Mouse (Mus musculus) embryonic facial prominence, embryonic 11.5 days (tissue): ENCODE results near the gene Tmem232. TPM values are rescaled to one million over a fixed set of nuclear protein-coding genes. Genes with fewer than 3 reads are reported as not detected.

ENCODE experiments used
- ATAC-seq: fragments of 200-750 bp; cut with Nextera tagmentation; replicated peaks from 2 replicates; pipeline ENCODE4 v1.8.0; 2017; ENCODE audit warnings: low read depth; ENCODE audit not compliant: insufficient number of reproducible peaks, low FRiP score, low TSS enrichment
- DNase-seq: peaks from one replicate; pipeline ENCODE4 v3.0.0-alpha.2; 2015; ENCODE audit warnings: low spot score
- H3K27ac ChIP-seq: fragments of 300-500 bp; sonication (generic); replicated peaks from 2 replicates; pipeline ENCODE4 v1.5.1; 2014; ENCODE audit warnings: mild to moderate bottlenecking, low read depth, low read length, control low read depth
- H3K27me3 ChIP-seq: fragments of 300-500 bp; sonication (generic); 2 replicates; pipeline ENCODE4 v1.6.1; 2014; ENCODE audit warnings: mild to moderate bottlenecking, low read length, moderate library complexity, mixed read lengths; ENCODE audit not compliant: control insufficient read depth, insufficient read depth
- H3K36me3 ChIP-seq: fragments of 300-500 bp; sonication (generic); replicated peaks from 2 replicates; pipeline ENCODE4 v1.6.1; 2014; ENCODE audit warnings: low read depth, mild to moderate bottlenecking, low read length, moderate library complexity, mixed read lengths; ENCODE audit not compliant: control insufficient read depth, insufficient read depth
- H3K4me1 ChIP-seq: fragments of 300-500 bp; sonication (generic); 2 replicates; pipeline ENCODE4 v1.6.1; 2014; ENCODE audit warnings: low read length, mixed read lengths; ENCODE audit not compliant: control insufficient read depth, insufficient read depth
- H3K4me2 ChIP-seq: fragments of 300-500 bp; sonication (generic); 2 replicates; pipeline ENCODE4 v1.6.1; 2014; ENCODE audit warnings: low read depth, mild to moderate bottlenecking, control low read depth, low read length, moderate library complexity
- H3K4me3 ChIP-seq: fragments of 300-500 bp; sonication (generic); 2 replicates; pipeline ENCODE4 v1.5.1; 2014; ENCODE audit warnings: low read depth, low read length, control low read depth
- H3K9ac ChIP-seq: fragments of 300-500 bp; sonication (generic); replicated peaks from 2 replicates; pipeline ENCODE4 v1.6.1; 2014; ENCODE audit warnings: mild to moderate bottlenecking, control low read depth, low read length
- H3K9me3 ChIP-seq: fragments of 300-500 bp; sonication (generic); replicated peaks from 2 replicates; pipeline ENCODE4 v1.6.1; 2016; ENCODE audit warnings: mild to moderate bottlenecking, low read length, inconsistent platforms, mixed read lengths; ENCODE audit not compliant: control insufficient read depth
- WGBS: fragments of 180-500 bp; shearing (Covaris S2); extraction: QIAGEN DNeasy Blood & Tissue Kit; methylation state at CpG from one replicate; pipeline ENCODE4 v1.1.7; 2014; 5-methylcytosine and 5-hydroxymethylcytosine counted together
- polyA plus RNA-seq: library from polyadenylated mRNA; unstranded; fragments of >200 nt; fragmentation: Nextera tagmentation; extraction: Ambion mirVana; gene quantifications from 2 replicates; pipeline ENCODE4 v1.2.1, GENCODE M21; 2014

The Tmem232 gene
- polyA plus RNA-seq, 1 experiment from 2014 or later = not detected

DNA sequence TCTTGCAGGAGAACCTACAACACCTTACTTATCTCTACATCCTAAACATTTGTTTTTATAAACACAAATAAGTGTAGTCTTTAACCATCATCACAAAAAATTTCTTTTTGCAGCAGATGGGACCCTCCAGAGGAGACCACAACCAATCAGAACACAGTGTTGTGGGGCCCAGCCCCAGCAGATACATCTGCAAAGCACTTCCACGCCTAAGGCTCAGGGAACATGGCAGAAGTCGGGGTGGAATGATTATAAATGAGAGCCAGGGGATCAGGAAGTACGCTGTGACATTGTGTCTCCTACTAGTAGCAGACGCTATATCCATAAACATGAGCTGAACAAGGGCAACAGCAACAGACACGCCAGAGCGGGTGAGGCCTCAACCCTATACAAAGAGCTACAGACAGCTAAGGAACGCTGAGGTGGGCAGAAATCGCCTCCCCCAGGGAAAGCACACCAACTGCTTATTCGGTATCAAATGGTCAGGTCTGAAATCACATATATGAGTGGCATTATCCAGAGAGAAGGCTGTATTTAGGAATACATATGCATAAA lies 156.1 kb downstream of the Tmem232 start:
- no peaks in the 10 kb centered on the region for H3K9me3 ChIP-seq
- H3K27ac ChIP-seq = no peak overlapping the region
- H3K36me3 ChIP-seq = no peaks in the 10 kb centered on the region
- H3K4me2 ChIP-seq = no peak overlapping the region
- no peak overlapping the region for H3K4me3 ChIP-seq
- ATAC-seq = no peak
- no peak overlapping the region for H3K9ac ChIP-seq
- H3K27me3 ChIP-seq = no peaks in the 10 kb centered on the region
- H3K4me1 ChIP-seq = no peaks in the 10 kb centered on the region
- whole genome bisulfite sequencing = 76% methylated on average over 9 of the region's 9 CpGs
- no peak for DNase-seq

GRCm38 (mm10) chr17:65370034-65370780 lies 170.4 kb downstream of the Tmem232 start:
- DNase-seq = peak; percentile 88
- no peak for ATAC-seq
- Histone ChIP-seq H3K36me3 (no peaks in the 10 kb centered on the region), H3K27me3 (no peaks in the 10 kb centered on the region), H3K4me3 (no peak overlapping the region), H3K9me3 (no peaks in the 10 kb centered on the region), H3K9ac (no peak overlapping the region), H3K4me1 (no peaks in the 10 kb centered on the region), H3K4me2 (no peak overlapping the region), H3K27ac (no peak overlapping the region)
- 46% methylated on average over 7 of the region's 7 CpGs for WGBS

GRCm38 (mm10) chr17:65365535-65366254 lies 174.9 kb downstream of the Tmem232 start:
- H3K9me3 ChIP-seq = no peaks in the 10 kb centered on the region
- no peak overlapping the region for H3K9ac ChIP-seq
- no peak overlapping the region for H3K4me3 ChIP-seq
- no peak overlapping the region for H3K27ac ChIP-seq
- ATAC-seq (no peak), DNase-seq (no peak)
- no peak overlapping the region for H3K4me2 ChIP-seq
- WGBS = 69% methylated on average over 3 of the region's 3 CpGs
- H3K4me1 ChIP-seq = no peaks in the 10 kb centered on the region
- H3K36me3 ChIP-seq = no peaks in the 10 kb centered on the region
- no peaks in the 10 kb centered on the region for H3K27me3 ChIP-seq

GRCm38 (mm10) chr17:65351836-65352235 lies 188.7 kb downstream of the Tmem232 start:
- no peak for DNase-seq
- no peaks in the 10 kb centered on the region for H3K4me1 ChIP-seq
- H3K36me3 ChIP-seq = no peaks in the 10 kb centered on the region
- no peaks in the 10 kb centered on the region for H3K27me3 ChIP-seq
- ATAC-seq = no peak
- no peaks in the 10 kb centered on the region for H3K9me3 ChIP-seq
- H3K27ac ChIP-seq = no peak overlapping the region
- no peak overlapping the region for H3K4me2 ChIP-seq
- H3K9ac ChIP-seq = no peak overlapping the region
- WGBS = 90% methylated on average over 8 of the region's 8 CpGs
- no peak overlapping the region for H3K4me3 ChIP-seq

DNA sequence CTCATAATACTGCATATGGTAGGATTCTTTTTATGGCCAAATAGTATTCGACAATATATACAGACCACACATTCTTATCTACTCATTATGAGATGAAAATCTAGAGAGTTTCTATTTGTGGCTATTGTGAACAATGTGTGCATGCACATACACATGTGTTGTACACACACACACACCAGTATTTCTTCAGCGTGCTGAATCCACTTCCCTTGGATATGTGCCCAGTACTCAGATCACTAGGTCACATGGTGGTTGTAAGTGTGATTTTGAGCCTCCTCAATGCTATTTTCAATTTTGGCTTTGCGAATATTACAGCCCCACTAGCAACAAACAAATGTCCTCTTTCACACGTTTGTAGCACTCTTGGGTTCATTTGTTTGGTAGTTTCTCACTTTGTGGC lies 200.6 kb downstream of the Tmem232 start:
- no peaks in the 10 kb centered on the region for H3K36me3 ChIP-seq
- H3K9me3 ChIP-seq = no peaks in the 10 kb centered on the region
- H3K27ac ChIP-seq = no peak overlapping the region
- DNase-seq = no peak
- no peak overlapping the region for H3K4me2 ChIP-seq
- no peaks in the 10 kb centered on the region for H3K27me3 ChIP-seq
- ATAC-seq = no peak
- no peak overlapping the region for H3K4me3 ChIP-seq
- H3K4me1 ChIP-seq = no peaks in the 10 kb centered on the region
- H3K9ac ChIP-seq = no peak overlapping the region
- WGBS = 81% methylated on average over 4 of the region's 4 CpGs

DNA sequence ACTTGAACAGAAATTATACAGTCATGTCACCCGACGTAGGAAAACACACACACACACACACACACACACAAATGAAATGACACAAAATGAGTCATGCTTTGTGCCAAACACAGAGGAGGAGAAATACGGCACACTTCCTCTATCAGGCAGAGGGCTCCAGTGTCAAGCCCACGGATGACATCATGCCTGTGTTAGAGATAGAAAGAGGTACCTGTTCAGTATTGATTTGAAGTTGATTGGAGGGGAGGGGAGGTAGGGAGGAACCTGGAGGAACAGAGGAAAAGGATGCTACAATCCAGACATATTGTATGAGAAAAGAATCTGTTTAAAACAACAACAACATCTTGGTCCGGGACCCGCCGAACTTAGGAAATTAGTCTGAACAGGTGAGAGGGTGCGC lies 209.8 kb downstream of the Tmem232 start:
- no peak overlapping the region for H3K27ac ChIP-seq
- H3K4me2 ChIP-seq = no peak overlapping the region
- no peak overlapping the region for H3K9ac ChIP-seq
- no peaks in the 10 kb centered on the region for H3K36me3 ChIP-seq
- no peak overlapping the region for H3K4me3 ChIP-seq
- 92% methylated on average over 8 of the region's 8 CpGs for WGBS
- no peaks in the 10 kb centered on the region for H3K4me1 ChIP-seq
- no peaks in the 10 kb centered on the region for H3K9me3 ChIP-seq
- DNase-seq = no peak
- no peak for ATAC-seq
- no peaks in the 10 kb centered on the region for H3K27me3 ChIP-seq

DNA sequence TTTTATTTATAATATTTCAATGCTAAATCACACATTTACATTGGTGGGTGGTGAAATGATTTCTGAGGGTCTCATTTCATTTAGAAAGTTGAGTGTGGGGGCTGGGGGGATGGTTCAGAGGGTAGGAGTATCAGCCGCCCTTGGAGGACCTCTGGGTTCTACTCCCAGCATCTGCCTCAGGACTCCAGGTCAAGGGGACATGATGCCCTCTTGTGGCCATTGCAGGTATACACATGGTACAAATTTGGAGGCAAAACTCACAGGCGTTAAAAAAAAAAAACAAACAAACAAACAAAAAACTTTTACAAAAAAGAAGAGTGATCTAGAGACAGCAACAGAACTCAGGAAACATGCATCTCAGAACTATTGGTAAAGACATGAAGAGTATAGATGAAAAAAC lies 215.3 kb downstream of the Tmem232 start:
- Histone ChIP-seq H3K9me3 (no peaks in the 10 kb centered on the region), H3K4me3 (no peak overlapping the region), H3K27me3 (no peaks in the 10 kb centered on the region), H3K4me1 (no peaks in the 10 kb centered on the region), H3K4me2 (no peak overlapping the region), H3K9ac (no peak overlapping the region), H3K36me3 (no peaks in the 10 kb centered on the region), H3K27ac (no peak overlapping the region)
- no peak for ATAC-seq
- DNase-seq = peak; percentile 67
- 19% methylated on average over 2 of the region's 2 CpGs for WGBS

- 88% methylated on average over 6 of the region's 6 CpGs for WGBS
- Histone ChIP-seq H3K4me1 (no peaks in the 10 kb centered on the region), H3K27ac (no peak overlapping the region), H3K9ac (no peak overlapping the region), H3K36me3 (no peaks in the 10 kb centered on the region), H3K27me3 (no peaks in the 10 kb centered on the region), H3K9me3 (no peaks in the 10 kb centered on the region), H3K4me3 (no peak overlapping the region), H3K4me2 (no peak overlapping the region)
- ATAC-seq = no peak
- no peak for DNase-seq
Measured at GRCm38 (mm10) chr17:65320623-65321022, 220.0 kb downstream of the Tmem232 start.
